Mouse (Mus musculus) cortical plate, adult 2 months (tissue): ENCODE results near the gene Hba-a2.

ENCODE experiments used
- CTCF ChIP-seq: fragments of 200-500 bp; IDR thresholded peaks from 2 replicates; pipeline ENCODE4 v1.5.1; 2011; ENCODE audit warnings: mild to moderate bottlenecking, control low read depth, low read length; ENCODE audit not compliant: insufficient read depth; ENCODE audit errors: extremely low read depth
- POLR2A ChIP-seq: fragments of 200-500 bp; IDR thresholded peaks from 2 replicates; pipeline ENCODE4 v1.6.1; 2011; ENCODE audit warnings: mild to moderate bottlenecking, low read length, control low read depth; ENCODE audit not compliant: insufficient read depth; ENCODE audit errors: extremely low read depth

GRCm38 (mm10) chr11:32343350-32343749 lies 47.1 kb downstream of the Hba-a2 start:
- no peak for TF ChIP-seq CTCF
- TF ChIP-seq POLR2A, result no peak
